Mouse (Mus musculus): ENCODE data around the gene Iqgap2. TPM values are rescaled to one million over a fixed set of nuclear protein-coding genes. Genes with fewer than 3 reads are reported as not detected.

Iqgap2 gene
- polyA plus RNA-seq, 1 experiment from 2014 or later, result 16.5 TPM

GRCm38 (mm10) chr13:95705589-95705988 is 186.1 kb downstream of the Iqgap2 start:
- TF ChIP-seq CTCF (IDR thresholded peaks at IDR 0.05; ENCODE audit: low read depth), result no peak
- no peak for TF ChIP-seq EP300 (optimal IDR thresholded peaks at IDR 0.05)
- H3K27ac ChIP-seq (replicated peaks), result peak overlapping the region; percentile 82
- 55% methylated on average over 6 of the region's 6 CpGs for WGBS
- H3K9me3 ChIP-seq (ENCODE audit: control insufficient read depth, low read length), result no peaks in the 10 kb centered on the region
- H3K4me1 ChIP-seq (replicated peaks; ENCODE audit: control insufficient read depth, insufficient read depth), result no peaks in the 10 kb centered on the region
- peak; percentile 51 for DNase-seq (ENCODE audit: low spot score)
- H3K9ac ChIP-seq (ENCODE audit: low read length), result no peak overlapping the region
- no peaks in the 10 kb centered on the region for H3K27me3 ChIP-seq (ENCODE audit: control insufficient read depth, insufficient read depth, low read length)
- peak overlapping the region; percentile 15; the same call in 1 of the 2 replicates for H3K4me2 ChIP-seq (replicated peaks; ENCODE audit: low read depth)
- ATAC-seq (ENCODE audit: low FRiP score, low TSS enrichment), result peak; percentile 90
- no peak overlapping the region for H3K4me3 ChIP-seq (ENCODE audit: low read depth, low read length)
- H3K36me3 ChIP-seq (ENCODE audit: control insufficient read depth, insufficient read depth, low read length), result no peaks in the 10 kb centered on the region

GRCm38 (mm10) chr13:95703376-95703775 is 188.3 kb downstream of the Iqgap2 start:
- H3K27me3 ChIP-seq (ENCODE audit: control insufficient read depth, insufficient read depth, low read length), result no peaks in the 10 kb centered on the region
- H3K9ac ChIP-seq (ENCODE audit: low read length), result no peak overlapping the region
- no peaks in the 10 kb centered on the region for H3K4me1 ChIP-seq (replicated peaks; ENCODE audit: control insufficient read depth, insufficient read depth)
- H3K36me3 ChIP-seq (ENCODE audit: control insufficient read depth, insufficient read depth, low read length), result no peaks in the 10 kb centered on the region
- no peak overlapping the region for H3K4me3 ChIP-seq (ENCODE audit: low read depth, low read length)
- 47% methylated on average over 5 of the region's 5 CpGs for WGBS
- peak; percentile 45 for DNase-seq (ENCODE audit: low spot score)
- ATAC-seq (ENCODE audit: low FRiP score, low TSS enrichment), result no peak
- no peak for TF ChIP-seq EP300 (optimal IDR thresholded peaks at IDR 0.05)
- TF ChIP-seq CTCF (IDR thresholded peaks at IDR 0.05; ENCODE audit: low read depth), result no peak
- no peak overlapping the region for H3K4me2 ChIP-seq (replicated peaks; ENCODE audit: low read depth)
- H3K9me3 ChIP-seq (ENCODE audit: control insufficient read depth, low read length), result no peaks in the 10 kb centered on the region
- H3K27ac ChIP-seq (replicated peaks), result no peak overlapping the region

DNA sequence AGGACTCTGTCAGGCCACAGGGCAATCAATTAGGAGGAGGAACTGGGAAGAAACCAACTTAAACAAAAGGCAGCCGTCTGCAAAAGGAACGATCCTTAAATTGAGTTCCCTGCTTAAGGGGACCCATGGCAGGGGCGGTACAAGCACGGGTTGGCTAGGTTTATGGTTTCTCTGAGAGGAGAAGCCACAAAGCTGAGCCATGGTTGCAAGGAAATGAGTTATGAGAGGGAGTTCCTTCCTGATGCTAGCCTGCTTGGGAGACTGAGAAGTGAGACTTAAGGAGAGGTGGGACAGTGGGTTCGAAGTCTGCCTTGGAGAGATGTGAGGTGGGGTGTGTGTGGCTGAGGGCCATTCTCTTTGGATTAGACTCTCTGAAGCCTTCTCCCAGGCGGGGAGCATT is 193.8 kb downstream of the Iqgap2 start:
- H3K4me3 ChIP-seq (ENCODE audit: low read depth, low read length), result no peak overlapping the region
- H3K36me3 ChIP-seq (ENCODE audit: control insufficient read depth, insufficient read depth, low read length), result no peaks in the 10 kb centered on the region
- H3K9ac ChIP-seq (ENCODE audit: low read length), result no peak overlapping the region
- H3K4me1 ChIP-seq (replicated peaks; ENCODE audit: control insufficient read depth, insufficient read depth), result no peaks in the 10 kb centered on the region
- no peaks in the 10 kb centered on the region for H3K9me3 ChIP-seq (ENCODE audit: control insufficient read depth, low read length)
- 36% methylated on average over 6 of the region's 6 CpGs for WGBS
- H3K27ac ChIP-seq (replicated peaks), result no peak overlapping the region
- TF ChIP-seq EP300 (optimal IDR thresholded peaks at IDR 0.05), result no peak
- TF ChIP-seq CTCF (IDR thresholded peaks at IDR 0.05; ENCODE audit: low read depth), result no peak
- no peak for DNase-seq (ENCODE audit: low spot score)
- no peak overlapping the region for H3K4me2 ChIP-seq (replicated peaks; ENCODE audit: low read depth)
- no peaks in the 10 kb centered on the region for H3K27me3 ChIP-seq (ENCODE audit: control insufficient read depth, insufficient read depth, low read length)
- no peak for ATAC-seq (ENCODE audit: low FRiP score, low TSS enrichment)

- no peak within 1 kb of the TSS for H3K9ac ChIP-seq (ENCODE audit: low read length)
- no peak within 1 kb of the TSS for H3K27ac ChIP-seq (replicated peaks)
- no peaks in the 10 kb centered on the region for H3K27me3 ChIP-seq (ENCODE audit: control insufficient read depth, insufficient read depth, low read length)
- TF ChIP-seq EP300 (optimal IDR thresholded peaks at IDR 0.05) (no peak), CTCF (IDR thresholded peaks at IDR 0.05; ENCODE audit: low read depth) (no peak)
- H3K4me3 ChIP-seq (ENCODE audit: low read depth, low read length), result no peak within 1 kb of the TSS
- H3K36me3 ChIP-seq (ENCODE audit: control insufficient read depth, insufficient read depth, low read length), result no peaks in the 10 kb centered on the region
- no peaks in the 10 kb centered on the region for H3K4me1 ChIP-seq (replicated peaks; ENCODE audit: control insufficient read depth, insufficient read depth)
- WGBS, result 56% methylated on average over 4 of the region's 4 CpGs
- 0 out of 2 replicates have a peak, but pooled peaks have one; percentile 29 for ATAC-seq (ENCODE audit: low FRiP score, low TSS enrichment)
- H3K4me2 ChIP-seq (replicated peaks; ENCODE audit: low read depth), result no peak within 1 kb of the TSS
- H3K9me3 ChIP-seq (ENCODE audit: control insufficient read depth, low read length), result no peaks in the 10 kb centered on the region
- DNase-seq (ENCODE audit: low spot score), result no peak
Measured at GRCm38 (mm10) chr13:95696654-95697163, 195.0 kb downstream of the Iqgap2 start, which contains the start of gene F2rl2. TSS of gene F2rl2 (plus strand) at chr13:95696853.

GRCm38 (mm10) chr13:95696120-95696653 is 195.5 kb downstream of the Iqgap2 start:
- H3K4me1 ChIP-seq (replicated peaks; ENCODE audit: control insufficient read depth, insufficient read depth), result no peaks in the 10 kb centered on the region
- TF ChIP-seq EP300 (optimal IDR thresholded peaks at IDR 0.05) (no peak), CTCF (IDR thresholded peaks at IDR 0.05; ENCODE audit: low read depth) (no peak)
- no peak for DNase-seq (ENCODE audit: low spot score)
- no peaks in the 10 kb centered on the region for H3K27me3 ChIP-seq (ENCODE audit: control insufficient read depth, insufficient read depth, low read length)
- no peaks in the 10 kb centered on the region for H3K9me3 ChIP-seq (ENCODE audit: control insufficient read depth, low read length)
- no peak overlapping the region for H3K9ac ChIP-seq (ENCODE audit: low read length)
- H3K27ac ChIP-seq (replicated peaks), result no peak overlapping the region
- ATAC-seq (ENCODE audit: low FRiP score, low TSS enrichment), result no peak
- no peak overlapping the region for H3K4me2 ChIP-seq (replicated peaks; ENCODE audit: low read depth)
- 93% methylated on average over 9 of the region's 9 CpGs for WGBS
- no peak overlapping the region for H3K4me3 ChIP-seq (ENCODE audit: low read depth, low read length)
- no peaks in the 10 kb centered on the region for H3K36me3 ChIP-seq (ENCODE audit: control insufficient read depth, insufficient read depth, low read length)

GRCm38 (mm10) chr13:95692201-95692600 is 199.5 kb downstream of the Iqgap2 start:
- no peaks in the 10 kb centered on the region for H3K27me3 ChIP-seq (ENCODE audit: control insufficient read depth, insufficient read depth, low read length)
- no peak for DNase-seq (ENCODE audit: low spot score)
- WGBS, result 90% methylated on average over 8 of the region's 8 CpGs
- no peak overlapping the region for H3K4me2 ChIP-seq (replicated peaks; ENCODE audit: low read depth)
- no peaks in the 10 kb centered on the region for H3K36me3 ChIP-seq (ENCODE audit: control insufficient read depth, insufficient read depth, low read length)
- no peaks in the 10 kb centered on the region for H3K9me3 ChIP-seq (ENCODE audit: control insufficient read depth, low read length)
- no peak overlapping the region for H3K27ac ChIP-seq (replicated peaks)
- H3K4me1 ChIP-seq (replicated peaks; ENCODE audit: control insufficient read depth, insufficient read depth), result no peaks in the 10 kb centered on the region
- TF ChIP-seq EP300 (optimal IDR thresholded peaks at IDR 0.05) (no peak), CTCF (IDR thresholded peaks at IDR 0.05; ENCODE audit: low read depth) (no peak)
- H3K4me3 ChIP-seq (ENCODE audit: low read depth, low read length), result no peak overlapping the region
- no peak for ATAC-seq (ENCODE audit: low FRiP score, low TSS enrichment)
- H3K9ac ChIP-seq (ENCODE audit: low read length), result no peak overlapping the region
